Mouse (Mus musculus): Measurements from ENCODE around the gene Gm20721. TPM values are rescaled to one million over a fixed set of nuclear protein-coding genes. Genes with fewer than 3 reads are reported as not detected.
"Not testable (repeated sequence)": the region's sequence is repeated elsewhere in the genome, so short reads cannot be mapped to it uniquely, and the experiment has no call there.

Gm20721 gene
- polyA plus RNA-seq, 1 experiment from 2014 or later: 8.6 TPM

DNA sequence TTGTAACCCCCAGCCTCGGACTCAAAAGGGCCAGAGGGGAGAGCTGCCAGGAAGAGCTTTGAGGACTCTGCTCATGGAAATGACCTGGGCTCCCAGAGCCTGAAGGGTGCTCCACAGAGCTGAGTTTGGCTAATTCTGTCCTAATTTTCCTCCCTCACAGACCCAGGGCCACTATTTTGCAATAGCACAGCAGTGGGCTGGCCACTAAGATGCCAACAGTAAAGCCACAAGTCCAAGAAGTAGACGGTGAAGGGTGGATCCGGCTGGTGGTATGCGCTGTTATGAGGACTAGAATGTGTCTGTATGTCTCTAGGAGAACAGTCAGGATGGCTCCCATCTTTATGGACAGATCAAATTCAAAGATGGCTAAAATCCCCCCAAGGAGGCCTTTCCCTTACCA, 12.0 kb upstream of the Gm20721 start:
- no peaks in the 10 kb centered on the region for H3K27me3 ChIP-seq (ENCODE audit: insufficient read depth, low read length)
- no peaks in the 10 kb centered on the region for H3K9me3 ChIP-seq (replicated peaks; ENCODE audit: low read length)
- H3K4me3 ChIP-seq (replicated peaks; ENCODE audit: low read depth, low read length): no peak overlapping the region
- H3K4me1 ChIP-seq (replicated peaks; ENCODE audit: insufficient read depth, low read length): no peaks in the 10 kb centered on the region
- ATAC-seq (replicated peaks; ENCODE audit: low FRiP score, low read depth) (no peak), DNase-seq (ENCODE audit: low spot score) (no peak)
- no peak overlapping the region for H3K9ac ChIP-seq (ENCODE audit: low read depth, low read length)
- TF ChIP-seq CTCF (IDR thresholded peaks at IDR 0.05; ENCODE audit: low read depth): no peak
- 91% methylated on average over 4 of the region's 4 CpGs for WGBS
- H3K27ac ChIP-seq: no peak overlapping the region
- H3K36me3 ChIP-seq (ENCODE audit: insufficient read depth, low read length): no peaks in the 10 kb centered on the region
- H3K4me2 ChIP-seq (ENCODE audit: low read length): no peak overlapping the region

DNA sequence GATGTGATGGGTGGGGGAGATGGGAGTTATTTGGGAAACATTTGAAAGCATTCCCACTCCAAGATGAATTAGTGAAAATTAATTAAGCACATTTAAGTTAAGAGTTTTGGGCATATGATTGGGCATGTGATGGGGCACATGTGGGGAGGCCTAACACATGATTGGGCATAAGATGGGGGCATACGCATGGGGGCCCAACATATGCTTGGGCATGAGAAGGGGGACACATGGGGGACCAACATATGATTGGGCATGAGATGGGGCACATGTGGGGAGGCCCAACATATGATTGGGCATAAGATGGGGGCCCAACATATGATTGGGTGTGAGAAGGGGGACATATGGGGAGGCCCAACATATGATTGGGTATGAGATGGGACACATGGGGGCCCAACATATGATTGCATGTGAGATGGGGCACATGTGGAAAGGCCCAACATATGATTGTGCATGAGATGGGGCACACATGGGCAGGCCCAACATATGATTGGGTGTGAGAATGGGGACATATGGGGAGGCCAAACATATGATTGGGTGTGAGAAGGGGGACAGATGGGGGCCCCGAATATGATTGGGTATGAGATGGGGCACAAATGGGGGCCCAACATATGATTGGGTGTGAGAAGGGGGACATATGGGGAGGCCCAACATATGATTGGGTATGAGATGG, 622 bp upstream of the Gm20721 start:
- not testable (repeated sequence) for DNase-seq (ENCODE audit: low spot score); H3K27ac ChIP-seq; H3K9ac ChIP-seq (ENCODE audit: low read depth, low read length); H3K4me2 ChIP-seq (ENCODE audit: low read length); H3K4me3 ChIP-seq (replicated peaks; ENCODE audit: low read depth, low read length); ATAC-seq (replicated peaks; ENCODE audit: low FRiP score, low read depth); H3K9me3 ChIP-seq (replicated peaks; ENCODE audit: low read length); H3K27me3 ChIP-seq (ENCODE audit: insufficient read depth, low read length)
- Histone ChIP-seq H3K36me3 (ENCODE audit: insufficient read depth, low read length) (peaks cover 37% of the 10 kb centered on the region), H3K4me1 (replicated peaks; ENCODE audit: insufficient read depth, low read length) (peaks cover 19% of the 10 kb centered on the region)
- WGBS: 98% methylated on average over 2 of the region's 2 CpGs

DNA sequence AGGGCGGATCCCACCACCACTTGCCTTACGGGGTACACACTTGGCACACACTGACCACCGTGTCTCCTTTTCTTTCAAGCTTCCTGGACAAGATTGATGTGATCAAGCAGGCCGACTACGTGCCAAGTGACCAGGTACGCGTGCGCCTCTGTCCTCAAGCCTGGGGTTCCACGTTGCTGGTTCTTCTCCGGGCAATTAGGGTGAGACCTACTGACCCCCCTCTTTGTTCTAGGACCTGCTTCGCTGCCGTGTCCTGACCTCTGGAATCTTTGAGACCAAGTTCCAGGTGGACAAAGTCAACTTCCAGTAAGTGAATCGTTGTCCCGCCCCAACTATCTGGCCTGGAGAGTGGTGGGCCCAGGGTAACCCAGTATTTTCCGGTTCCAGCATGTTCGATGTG, 1.5 kb downstream of the Gm20721 start:
- Histone ChIP-seq H3K27ac (peak overlapping the region; percentile 84; the same call in 1 of the 2 replicates), H3K4me3 (replicated peaks; ENCODE audit: low read depth, low read length) (no peak overlapping the region), H3K36me3 (ENCODE audit: insufficient read depth, low read length) (peaks cover 37% of the 10 kb centered on the region), H3K4me1 (replicated peaks; ENCODE audit: insufficient read depth, low read length) (peaks cover 34% of the 10 kb centered on the region), H3K9me3 (replicated peaks; ENCODE audit: low read length) (no peaks in the 10 kb centered on the region), H3K4me2 (ENCODE audit: low read length) (no peak overlapping the region), H3K9ac (ENCODE audit: low read depth, low read length) (no peak overlapping the region), H3K27me3 (ENCODE audit: insufficient read depth, low read length) (no peaks in the 10 kb centered on the region)
- WGBS: 87% methylated on average over 16 of the region's 16 CpGs
- TF ChIP-seq CTCF (IDR thresholded peaks at IDR 0.05; ENCODE audit: low read depth): no peak
- ATAC-seq (replicated peaks; ENCODE audit: low FRiP score, low read depth) (no peak), DNase-seq (ENCODE audit: low spot score) (no peak)

DNA sequence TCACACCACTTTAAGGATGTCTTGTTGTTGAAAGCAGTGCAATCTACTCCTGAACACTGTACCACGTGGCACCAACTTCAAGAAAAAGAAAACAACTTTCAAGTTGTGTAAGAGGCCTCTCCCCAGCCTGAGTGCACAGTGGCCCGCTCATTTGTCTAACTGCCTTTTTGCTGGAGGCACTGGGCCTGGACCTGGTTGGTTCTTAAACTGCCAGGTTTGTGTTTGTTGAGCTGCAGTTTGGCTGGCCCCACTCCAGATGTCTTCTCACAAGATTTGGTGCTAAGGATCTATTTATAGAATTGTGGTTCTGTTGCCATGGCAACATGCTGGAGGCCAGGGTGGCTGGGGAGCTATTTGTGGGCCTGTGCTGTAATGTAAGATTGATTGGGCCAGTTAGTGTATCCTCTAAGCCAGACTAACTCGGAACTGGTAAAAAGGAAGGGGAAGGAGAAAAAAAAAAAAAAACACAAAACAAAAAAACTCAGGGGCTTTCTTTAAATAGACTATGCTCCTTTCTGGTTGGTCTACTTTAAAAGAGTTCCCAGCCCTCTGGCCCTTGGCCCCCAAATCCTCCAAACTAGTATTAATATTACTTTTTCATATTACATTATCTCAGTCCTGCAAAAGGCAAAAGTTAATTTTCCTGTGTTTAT, 2.4 kb downstream of the Gm20721 start:
- peaks cover 34% of the 10 kb centered on the region for H3K4me1 ChIP-seq (replicated peaks; ENCODE audit: insufficient read depth, low read length)
- peaks cover 37% of the 10 kb centered on the region for H3K36me3 ChIP-seq (ENCODE audit: insufficient read depth, low read length)
- no peaks in the 10 kb centered on the region for H3K9me3 ChIP-seq (replicated peaks; ENCODE audit: low read length)
- no peak for TF ChIP-seq CTCF (IDR thresholded peaks at IDR 0.05; ENCODE audit: low read depth)
- ATAC-seq (replicated peaks; ENCODE audit: low FRiP score, low read depth) (peak; percentile 80), DNase-seq (ENCODE audit: low spot score) (peak; percentile 95)
- H3K4me3 ChIP-seq (replicated peaks; ENCODE audit: low read depth, low read length): no peak overlapping the region
- H3K27ac ChIP-seq: peak overlapping the region; percentile 84
- 0 out of 2 replicates have a peak overlapping the region, but pooled peaks have one; percentile 18 for H3K9ac ChIP-seq (ENCODE audit: low read depth, low read length)
- H3K4me2 ChIP-seq (ENCODE audit: low read length): peak overlapping the region; percentile 16
- no peaks in the 10 kb centered on the region for H3K27me3 ChIP-seq (ENCODE audit: insufficient read depth, low read length)
- WGBS: 4% methylated on average over 3 of the region's 3 CpGs

DNA sequence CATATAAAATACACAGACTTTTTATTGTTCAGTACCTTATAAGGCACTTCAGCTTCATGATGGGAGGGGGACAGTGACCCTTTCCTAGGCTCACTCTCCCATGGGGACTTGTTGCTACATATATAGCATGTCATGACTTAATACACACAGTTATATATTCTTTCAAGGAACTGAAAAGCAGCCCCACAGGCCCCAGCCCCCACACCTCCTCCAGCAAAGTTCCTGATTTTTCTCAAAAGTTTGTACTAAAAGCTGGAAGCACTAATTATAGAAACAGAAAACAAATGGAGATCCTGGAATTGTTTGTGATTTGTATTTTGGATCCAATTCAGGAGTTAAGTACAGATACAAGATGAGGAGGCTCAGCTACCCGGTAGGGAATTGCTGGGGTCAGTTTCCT, 2.9 kb downstream of the Gm20721 start:
- peaks cover 37% of the 10 kb centered on the region for H3K36me3 ChIP-seq (ENCODE audit: insufficient read depth, low read length)
- WGBS: 4% methylated on average over 1 of the region's 1 CpGs
- DNase-seq (ENCODE audit: low spot score): no peak
- no peak for ATAC-seq (replicated peaks; ENCODE audit: low FRiP score, low read depth)
- peak overlapping the region; percentile 16 for H3K4me2 ChIP-seq (ENCODE audit: low read length)
- no peak for TF ChIP-seq CTCF (IDR thresholded peaks at IDR 0.05; ENCODE audit: low read depth)
- no peaks in the 10 kb centered on the region for H3K9me3 ChIP-seq (replicated peaks; ENCODE audit: low read length)
- peak overlapping the region; percentile 84 for H3K27ac ChIP-seq
- H3K9ac ChIP-seq (ENCODE audit: low read depth, low read length): 0 out of 2 replicates have a peak overlapping the region, but pooled peaks have one; percentile 18
- peaks cover 34% of the 10 kb centered on the region for H3K4me1 ChIP-seq (replicated peaks; ENCODE audit: insufficient read depth, low read length)
- H3K4me3 ChIP-seq (replicated peaks; ENCODE audit: low read depth, low read length): no peak overlapping the region
- no peaks in the 10 kb centered on the region for H3K27me3 ChIP-seq (ENCODE audit: insufficient read depth, low read length)

DNA sequence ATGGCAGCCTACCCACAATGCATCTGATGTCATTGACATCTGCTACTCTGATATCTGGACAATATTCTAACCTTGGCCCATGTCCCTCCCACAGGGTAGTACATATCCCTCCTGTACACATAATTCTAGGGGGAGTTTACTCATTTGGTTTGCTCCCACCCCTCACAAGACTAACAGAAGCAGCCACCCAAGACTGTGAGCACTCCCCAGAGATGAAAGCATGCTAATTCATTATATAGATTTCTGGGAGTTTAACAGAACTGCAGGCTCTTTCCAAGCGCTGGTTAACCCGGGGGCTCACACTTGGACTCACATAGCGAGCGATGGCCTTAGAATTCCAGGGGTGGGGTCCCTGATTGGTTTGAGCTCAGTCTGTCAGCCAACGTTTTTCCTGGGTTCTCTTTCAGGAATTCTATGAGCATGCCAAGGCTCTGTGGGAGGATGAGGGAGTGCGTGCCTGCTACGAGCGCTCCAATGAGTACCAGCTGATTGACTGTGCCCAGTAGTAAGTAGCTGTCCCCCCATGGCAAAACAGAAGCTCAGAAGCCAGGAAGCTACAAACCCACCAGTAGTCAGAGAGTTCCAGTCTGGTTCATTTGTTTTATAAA, 3.6 kb downstream of the Gm20721 start:
- peak overlapping the region; percentile 6; the same call in 1 of the 2 replicates for H3K4me2 ChIP-seq (ENCODE audit: low read length)

More for the DNA sequence above, 3.6 kb downstream of the Gm20721 start:
- H3K4me1 ChIP-seq (replicated peaks; ENCODE audit: insufficient read depth, low read length): peaks cover 34% of the 10 kb centered on the region
- H3K36me3 ChIP-seq (ENCODE audit: insufficient read depth, low read length): peaks cover 37% of the 10 kb centered on the region
- peak overlapping the region; percentile 84 for H3K27ac ChIP-seq
- H3K9ac ChIP-seq (ENCODE audit: low read depth, low read length): no peak overlapping the region
- H3K27me3 ChIP-seq (ENCODE audit: insufficient read depth, low read length): no peaks in the 10 kb centered on the region
- no peaks in the 10 kb centered on the region for H3K9me3 ChIP-seq (replicated peaks; ENCODE audit: low read length)
- no peak for TF ChIP-seq CTCF (IDR thresholded peaks at IDR 0.05; ENCODE audit: low read depth)
- no peak overlapping the region for H3K4me3 ChIP-seq (replicated peaks; ENCODE audit: low read depth, low read length)
- ATAC-seq (replicated peaks; ENCODE audit: low FRiP score, low read depth): no peak
- 29% methylated on average over 8 of the region's 8 CpGs for WGBS
- no peak for DNase-seq (ENCODE audit: low spot score)

Data from kidney, postnatal 0 days (tissue).